Mouse (Mus musculus) CH12.LX (cell line): ENCODE results near the gene Gm37240.

Source experiments
- JUN ChIP-seq: IDR thresholded peaks from 2 replicates; pipeline ENCODE4 v1.6.1; 2011; ENCODE audit warnings: low read depth, mild to moderate bottlenecking, low read length, improper control_type of control experiment, moderate library complexity; ENCODE audit not compliant: insufficient read depth
- POLR2AphosphoS2 ChIP-seq: IDR thresholded peaks from 2 replicates; pipeline ENCODE4 v1.6.1; 2011; ENCODE audit warnings: low read depth, low read length, improper control_type of control experiment

DNA sequence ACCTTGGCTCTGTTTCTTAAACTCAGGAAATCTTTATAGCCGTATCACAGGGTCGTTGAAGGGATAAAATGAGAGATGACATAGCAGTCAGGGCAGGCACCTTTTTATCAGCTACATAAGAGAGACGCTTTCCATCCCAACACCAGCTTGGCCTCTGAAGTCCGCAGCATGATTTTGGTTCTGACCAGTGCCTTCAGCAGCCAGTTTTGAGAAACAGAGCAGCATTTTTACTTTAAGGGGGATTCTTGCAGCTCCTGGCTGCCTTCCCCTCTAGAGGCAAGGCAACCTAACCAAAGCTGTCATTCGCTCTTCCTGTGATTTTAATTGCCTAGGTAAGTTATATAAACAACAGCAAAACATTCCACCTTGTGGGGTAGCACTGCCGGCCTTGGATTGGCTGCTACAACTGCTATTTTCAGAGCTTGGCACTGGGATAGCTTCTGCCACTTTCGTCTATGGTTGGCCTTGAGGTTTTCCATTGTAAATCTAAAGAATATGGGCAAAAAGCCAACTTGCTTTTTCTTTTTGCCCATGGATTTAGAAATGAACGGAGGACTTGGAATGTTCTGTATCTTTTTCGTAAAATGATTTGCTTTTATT lies 674.5 kb downstream of the Gm37240 start:
- TF ChIP-seq JUN (no peak), POLR2AphosphoS2 (no peak)
